Mouse (Mus musculus) small intestine, adult 2 months (tissue): Measurements from ENCODE around the gene Nfix.

ENCODE experiments used
- CTCF ChIP-seq: fragments of 200-500 bp; IDR thresholded peaks from 2 replicates; pipeline ENCODE4 v1.5.1; 2012; ENCODE audit warnings: low read depth, mild to moderate bottlenecking, control low read depth, inconsistent platforms, low read length, moderate library complexity, mixed read lengths; ENCODE audit not compliant: insufficient replicate concordance, insufficient read length; ENCODE audit errors: extremely low read depth
- POLR2A ChIP-seq: fragments of 200-500 bp; IDR thresholded peaks from 2 replicates; pipeline ENCODE4 v1.6.1; 2012; ENCODE audit warnings: low read depth, mild to moderate bottlenecking, control low read depth, inconsistent platforms, low read length, moderate library complexity

- TF ChIP-seq CTCF = no peak
- peak; percentile 56 for TF ChIP-seq POLR2A
These were observed 112.4 kb downstream of the Nfix start, which contains the start of gene Nacc1 for GRCm38 (mm10) chr8:84687705-84688100.
